Mouse (Mus musculus): ENCODE measurements around the gene Zfp109.

DNA sequence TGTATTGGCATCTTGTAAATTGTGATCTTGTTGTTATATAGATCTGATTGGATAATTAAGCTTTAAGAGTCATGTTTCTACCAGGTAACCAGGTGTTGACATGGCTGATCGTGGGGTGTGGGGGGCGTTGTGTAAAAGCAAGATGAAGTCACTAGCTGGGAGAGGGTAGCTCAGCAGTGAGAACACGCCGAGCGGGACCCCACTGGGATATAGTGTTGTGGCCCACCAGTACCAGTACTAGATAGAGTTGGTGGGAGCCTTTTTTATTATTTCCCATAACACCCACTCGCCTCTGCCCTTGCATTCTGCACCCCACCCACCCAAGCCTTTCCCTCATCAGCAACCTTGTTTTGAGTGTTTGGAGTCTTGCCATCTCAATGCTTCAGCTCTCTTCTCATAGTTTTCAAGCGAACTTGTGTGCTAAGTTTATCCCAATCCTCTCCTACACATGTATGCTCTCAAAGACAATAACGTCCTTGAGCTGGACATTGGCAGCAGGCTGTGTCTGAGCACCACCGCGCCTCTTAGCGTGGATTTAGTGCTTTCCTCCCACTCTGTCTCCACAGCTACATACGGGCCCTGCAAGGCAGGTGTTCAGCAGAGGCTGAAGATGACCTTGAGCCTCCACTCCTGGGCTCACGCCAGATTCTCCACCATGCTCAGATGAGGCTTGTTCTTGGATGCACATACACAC, 22.1 kb upstream of the Zfp109 start:
- no peak for TF ChIP-seq CTCF (IDR thresholded peaks at IDR 0.05; ENCODE audit: insufficient read depth, low read depth, low read length)
- no peak for TF ChIP-seq POLR2A (IDR thresholded peaks at IDR 0.05; ENCODE audit: insufficient read depth, low read depth, low read length)
